Mouse (Mus musculus) midbrain, embryonic 15.5 days (tissue): ENCODE measurements at regions not wholly inside any gene's neighbourhood (a gene's known extent, or its start where the extent isn't known, plus 50 kb on each side); places are given as distances from the start of the nearest gene placed in this dataset.

ENCODE experiments used
- ATAC-seq: fragments of 200-750 bp; cut with Nextera tagmentation; replicated peaks from 2 replicates; pipeline ENCODE4 v1.8.0; 2017; ENCODE audit warnings: moderate TSS enrichment
- H3K27ac ChIP-seq: fragments of 300-500 bp; sonication (generic); 2 replicates; pipeline ENCODE4 v1.5.1; 2015; ENCODE audit warnings: mild to moderate bottlenecking, inconsistent platforms
- H3K27me3 ChIP-seq: fragments of 300-500 bp; sonication (generic); replicated peaks from 2 replicates; pipeline ENCODE4 v1.6.1; 2015; ENCODE audit warnings: inconsistent platforms
- H3K36me3 ChIP-seq: fragments of 300-500 bp; sonication (generic); replicated peaks from 2 replicates; pipeline ENCODE4 v1.6.1; 2015; ENCODE audit warnings: inconsistent platforms
- H3K4me1 ChIP-seq: fragments of 300-500 bp; sonication (generic); 2 replicates; pipeline ENCODE4 v1.6.1; 2015; ENCODE audit warnings: inconsistent platforms
- H3K4me2 ChIP-seq: fragments of 300-500 bp; sonication (generic); 2 replicates; pipeline ENCODE4 v1.6.1; 2015; ENCODE audit warnings: inconsistent platforms, mild to moderate bottlenecking, moderate library complexity
- H3K4me3 ChIP-seq: fragments of 300-500 bp; sonication (generic); 2 replicates; pipeline ENCODE4 v1.5.1; 2015; ENCODE audit warnings: mild to moderate bottlenecking, inconsistent platforms
- H3K9ac ChIP-seq: fragments of 300-500 bp; sonication (generic); 2 replicates; pipeline ENCODE4 v1.6.1; 2015; ENCODE audit warnings: mild to moderate bottlenecking, inconsistent platforms
- H3K9me3 ChIP-seq: fragments of 300-500 bp; sonication (generic); 2 replicates; pipeline ENCODE4 v1.6.1; 2016; ENCODE audit warnings: inconsistent platforms
- WGBS: fragments of 180-500 bp; shearing (Covaris S2); methylation state at CpG from one replicate; pipeline ENCODE4 v1.1.7; 2015; ENCODE audit warnings: mixed read lengths; 5-methylcytosine and 5-hydroxymethylcytosine counted together

- Histone ChIP-seq H3K9ac (no peak overlapping the region), H3K4me3 (no peak overlapping the region), H3K36me3 (no peaks in the 10 kb centered on the region), H3K4me2 (no peak overlapping the region), H3K27me3 (no peaks in the 10 kb centered on the region), H3K4me1 (peaks cover 21% of the 10 kb centered on the region), H3K27ac (no peak overlapping the region), H3K9me3 (no peaks in the 10 kb centered on the region)
- no peak for ATAC-seq
- WGBS: 53% methylated on average over 9 of the region's 9 CpGs
Measured at GRCm38 (mm10) chr4:33552856-33553255, 242.7 kb downstream of the Rngtt start.

- peaks cover 21% of the 10 kb centered on the region for H3K4me1 ChIP-seq
- H3K4me2 ChIP-seq: no peak overlapping the region
- H3K36me3 ChIP-seq: no peaks in the 10 kb centered on the region
- H3K4me3 ChIP-seq: no peak overlapping the region
- ATAC-seq: no peak
- H3K27me3 ChIP-seq: no peaks in the 10 kb centered on the region
- no peak overlapping the region for H3K27ac ChIP-seq
- WGBS: 33% methylated on average over 6 of the region's 6 CpGs
- H3K9ac ChIP-seq: no peak overlapping the region
- H3K9me3 ChIP-seq: no peaks in the 10 kb centered on the region
Measured at GRCm38 (mm10) chr4:33554606-33555005, 244.5 kb downstream of the Rngtt start.

- Histone ChIP-seq H3K27me3 (no peaks in the 10 kb centered on the region), H3K4me2 (peak overlapping the region; percentile 1; the same call in 1 of the 2 replicates), H3K27ac (no peak overlapping the region), H3K9me3 (no peaks in the 10 kb centered on the region), H3K4me1 (peaks cover 16% of the 10 kb centered on the region), H3K36me3 (no peaks in the 10 kb centered on the region), H3K9ac (no peak overlapping the region), H3K4me3 (no peak overlapping the region)
- WGBS: 8% methylated on average over 14 of the region's 14 CpGs
- no peak for ATAC-seq
Measured at GRCm38 (mm10) chr4:33555231-33555933, 245.3 kb downstream of the Rngtt start.

- no peak overlapping the region for H3K9ac ChIP-seq
- H3K27ac ChIP-seq: no peak overlapping the region
- H3K27me3 ChIP-seq: no peaks in the 10 kb centered on the region
- H3K9me3 ChIP-seq: no peaks in the 10 kb centered on the region
- H3K36me3 ChIP-seq: no peaks in the 10 kb centered on the region
- no peak overlapping the region for H3K4me3 ChIP-seq
- H3K4me1 ChIP-seq: peaks cover 16% of the 10 kb centered on the region
- ATAC-seq: no peak
- 37% methylated on average over 12 of the region's 12 CpGs for WGBS
- no peak overlapping the region for H3K4me2 ChIP-seq
Measured at GRCm38 (mm10) chr4:33555966-33556365, 245.9 kb downstream of the Rngtt start.

DNA sequence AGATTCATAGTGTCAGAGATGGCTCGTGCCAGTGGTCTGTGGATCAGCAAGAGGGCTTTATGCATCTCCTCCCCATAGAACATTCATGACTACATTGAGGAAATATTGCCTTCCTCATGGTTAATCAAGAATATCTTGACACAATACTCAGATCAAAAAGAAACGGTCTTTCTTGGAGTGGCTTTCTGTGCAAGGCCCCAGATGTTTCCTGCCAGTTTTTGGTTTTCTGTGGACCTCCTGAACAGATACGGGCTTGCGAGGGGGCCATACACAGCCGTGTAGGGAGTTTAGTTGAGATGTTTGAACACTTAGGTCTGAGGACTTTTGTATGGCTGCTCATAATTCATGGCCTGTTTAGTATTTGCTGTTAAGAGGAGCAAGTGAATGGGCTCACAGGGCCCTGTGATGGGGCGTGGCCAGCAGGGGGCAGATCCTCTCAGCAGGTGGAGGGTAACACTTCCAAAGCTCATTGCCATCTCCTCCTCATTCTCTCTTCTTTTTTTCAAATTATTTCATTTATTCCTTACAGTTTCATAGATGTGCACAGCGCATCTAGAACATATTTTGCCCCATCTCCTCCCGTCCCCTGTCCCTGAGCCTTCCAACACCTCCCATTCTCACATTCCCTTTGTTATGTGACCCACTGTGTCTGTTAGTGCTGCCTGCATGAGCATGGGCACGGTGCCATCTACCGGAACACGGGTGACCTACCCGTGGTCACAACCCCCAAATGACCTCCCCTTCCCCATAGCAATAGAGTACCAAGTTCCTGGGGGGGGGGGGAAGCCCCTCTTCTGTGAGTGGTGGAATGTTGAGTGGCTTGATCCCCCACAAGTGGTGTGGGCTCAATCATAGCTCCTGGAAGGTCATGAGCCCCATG is 246.8 kb downstream of the Rngtt start:
- WGBS: 84% methylated on average over 12 of the region's 12 CpGs
- H3K9ac ChIP-seq: no peak overlapping the region

DNA sequence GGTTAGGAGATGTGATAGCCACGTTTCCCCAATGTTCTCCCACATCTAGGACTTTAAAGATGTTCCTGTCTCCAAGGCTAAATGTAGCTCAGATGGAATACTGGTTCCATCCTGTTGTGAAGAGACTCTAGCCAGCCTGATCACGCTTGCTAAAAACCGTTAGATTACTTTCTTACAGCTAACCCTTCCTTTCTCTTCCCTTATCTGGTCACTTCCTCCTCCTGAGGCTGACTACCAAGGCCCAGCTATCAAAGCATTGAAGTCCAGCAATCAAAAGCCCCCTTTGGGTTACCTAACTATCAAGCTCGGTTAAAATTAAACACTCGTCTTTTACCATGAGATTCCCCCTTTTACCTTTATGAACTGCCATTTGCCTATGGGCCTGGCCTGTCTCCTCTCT is 260.2 kb downstream of the Rngtt start:
- WGBS: 84% methylated on average over 5 of the region's 5 CpGs

More for the DNA sequence above, 246.8 kb downstream of the Rngtt start:
- Histone ChIP-seq H3K27me3 (no peaks in the 10 kb centered on the region), H3K27ac (no peak overlapping the region), H3K4me3 (no peak overlapping the region), H3K9me3 (no peaks in the 10 kb centered on the region), H3K36me3 (no peaks in the 10 kb centered on the region), H3K4me1 (peaks cover 16% of the 10 kb centered on the region), H3K4me2 (no peak overlapping the region)
- ATAC-seq: no peak

GRCm38 (mm10) chr4:33571351-33571750 is 261.2 kb downstream of the Rngtt start:
- WGBS: 48% methylated on average over 6 of the region's 6 CpGs
- H3K9me3 ChIP-seq: no peaks in the 10 kb centered on the region
- H3K9ac ChIP-seq: no peak overlapping the region
- H3K4me2 ChIP-seq: no peak overlapping the region
- peaks cover 5% of the 10 kb centered on the region; the same call in 1 of the 2 replicates for H3K4me1 ChIP-seq
- no peaks in the 10 kb centered on the region for H3K27me3 ChIP-seq
- H3K27ac ChIP-seq: no peak overlapping the region
- H3K36me3 ChIP-seq: no peaks in the 10 kb centered on the region
- no peak overlapping the region for H3K4me3 ChIP-seq
- no peak for ATAC-seq

More for the DNA sequence above, 260.2 kb downstream of the Rngtt start:
- H3K4me2 ChIP-seq: no peak overlapping the region
- H3K4me1 ChIP-seq: peaks cover 5% of the 10 kb centered on the region; the same call in 1 of the 2 replicates
- H3K36me3 ChIP-seq: no peaks in the 10 kb centered on the region
- no peaks in the 10 kb centered on the region for H3K9me3 ChIP-seq
- no peak for ATAC-seq
- no peak overlapping the region for H3K9ac ChIP-seq
- H3K4me3 ChIP-seq: no peak overlapping the region
- H3K27ac ChIP-seq: no peak overlapping the region
- H3K27me3 ChIP-seq: no peaks in the 10 kb centered on the region

DNA sequence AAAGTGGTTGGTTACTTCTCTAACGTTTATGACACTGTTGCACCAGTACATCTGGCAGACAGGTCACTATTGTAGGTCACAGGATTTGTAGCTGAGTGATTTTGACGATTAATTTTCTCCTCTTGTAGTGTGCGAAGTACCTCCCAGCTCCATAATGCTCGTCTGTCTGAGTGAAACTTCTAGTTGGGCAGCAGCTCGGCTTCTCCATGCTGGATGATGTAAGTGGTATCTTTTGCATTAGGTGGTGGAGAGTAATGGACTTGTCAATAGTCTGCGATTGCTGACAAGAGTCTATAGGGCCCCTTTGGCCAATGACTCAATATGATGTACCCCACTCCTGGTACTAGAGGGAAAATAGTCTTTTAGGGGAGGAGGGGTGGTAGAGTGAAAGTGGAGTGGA is 267.5 kb downstream of the Rngtt start:
- H3K9ac ChIP-seq: no peak overlapping the region
- H3K27ac ChIP-seq: no peak overlapping the region
- ATAC-seq: no peak
- no peaks in the 10 kb centered on the region for H3K36me3 ChIP-seq
- no peaks in the 10 kb centered on the region for H3K9me3 ChIP-seq
- no peaks in the 10 kb centered on the region for H3K4me1 ChIP-seq
- H3K4me3 ChIP-seq: no peak overlapping the region
- H3K4me2 ChIP-seq: no peak overlapping the region
- no peaks in the 10 kb centered on the region for H3K27me3 ChIP-seq
- 94% methylated on average over 6 of the region's 6 CpGs for WGBS

GRCm38 (mm10) chr4:33580491-33580890 is 270.4 kb downstream of the Rngtt start:
- H3K4me2 ChIP-seq: no peak overlapping the region
- H3K9me3 ChIP-seq: no peaks in the 10 kb centered on the region
- no peak for ATAC-seq
- no peaks in the 10 kb centered on the region for H3K27me3 ChIP-seq
- no peak overlapping the region for H3K27ac ChIP-seq
- no peaks in the 10 kb centered on the region for H3K36me3 ChIP-seq
- H3K4me1 ChIP-seq: no peaks in the 10 kb centered on the region
- no peak overlapping the region for H3K9ac ChIP-seq
- WGBS: 84% methylated on average over 8 of the region's 8 CpGs
- H3K4me3 ChIP-seq: no peak overlapping the region

- 79% methylated on average over 15 of the region's 15 CpGs for WGBS
Measured at GRCm38 (mm10) chr4:33581180-33581591, 271.1 kb downstream of the Rngtt start.

GRCm38 (mm10) chr4:33581766-33582525 is 271.8 kb downstream of the Rngtt start:
- Histone ChIP-seq H3K4me2 (no peak overlapping the region), H3K36me3 (no peaks in the 10 kb centered on the region), H3K27ac (no peak overlapping the region), H3K27me3 (no peaks in the 10 kb centered on the region), H3K9ac (no peak overlapping the region), H3K4me1 (peaks cover 11% of the 10 kb centered on the region), H3K4me3 (no peak overlapping the region), H3K9me3 (no peaks in the 10 kb centered on the region)
- WGBS: 89% methylated on average over 17 of the region's 17 CpGs
- ATAC-seq: no peak

More at GRCm38 (mm10) chr4:33581180-33581591, 271.1 kb downstream of the Rngtt start:
- Histone ChIP-seq H3K4me1 (peaks cover 4% of the 10 kb centered on the region), H3K27ac (no peak overlapping the region), H3K4me2 (no peak overlapping the region), H3K4me3 (no peak overlapping the region), H3K9me3 (no peaks in the 10 kb centered on the region), H3K9ac (no peak overlapping the region), H3K36me3 (no peaks in the 10 kb centered on the region), H3K27me3 (no peaks in the 10 kb centered on the region)
- ATAC-seq: no peak
